Mouse (Mus musculus) stomach, embryonic 14.5 days (tissue): ENCODE data around the gene Tm2d3. TPM values are rescaled to one million over a fixed set of nuclear protein-coding genes. Genes with fewer than 3 reads are reported as not detected.

Experiments
- ATAC-seq: fragments of 200-750 bp; cut with Nextera tagmentation; 2 replicates; pipeline ENCODE4 v1.8.0; 2017; ENCODE audit warnings: low read depth, moderate TSS enrichment; ENCODE audit not compliant: insufficient number of reproducible peaks, insufficient read depth, low FRiP score
- H3K27ac ChIP-seq: fragments of 300-500 bp; sonication (generic); 2 replicates; pipeline ENCODE4 v1.5.1; 2014; ENCODE audit warnings: mild to moderate bottlenecking, low read length, moderate library complexity, mixed read lengths
- H3K27me3 ChIP-seq: fragments of 300-500 bp; sonication (generic); 2 replicates; pipeline ENCODE4 v1.6.1; 2014; ENCODE audit warnings: low read length, control low read depth, mixed read lengths; ENCODE audit not compliant: control insufficient read depth, insufficient read depth
- H3K36me3 ChIP-seq: fragments of 300-500 bp; sonication (generic); 2 replicates; pipeline ENCODE4 v1.6.1; 2014; ENCODE audit warnings: mild to moderate bottlenecking, control low read depth, low read length, moderate library complexity, mixed read lengths; ENCODE audit not compliant: control insufficient read depth, insufficient read depth
- H3K4me1 ChIP-seq: fragments of 300-500 bp; sonication (generic); 2 replicates; pipeline ENCODE4 v1.6.1; 2014; ENCODE audit warnings: low read length, control low read depth, mixed read lengths; ENCODE audit not compliant: control insufficient read depth, insufficient read depth
- H3K4me2 ChIP-seq: fragments of 300-500 bp; sonication (generic); replicated peaks from 2 replicates; pipeline ENCODE4 v1.6.1; 2014; ENCODE audit warnings: low read depth, low read length, control low read depth
- H3K4me3 ChIP-seq: fragments of 300-500 bp; sonication (generic); 2 replicates; pipeline ENCODE4 v1.5.1; 2014; ENCODE audit warnings: low read depth, low read length, control low read depth
- H3K9ac ChIP-seq: fragments of 300-500 bp; sonication (generic); replicated peaks from 2 replicates; pipeline ENCODE4 v1.6.1; 2014; ENCODE audit warnings: low read depth, mild to moderate bottlenecking, control low read depth, low read length, moderate library complexity, mixed read lengths
- H3K9me3 ChIP-seq: fragments of 300-500 bp; sonication (generic); 2 replicates; pipeline ENCODE4 v1.6.1; 2016; ENCODE audit warnings: low read depth, low read length, control low read depth; ENCODE audit not compliant: control insufficient read depth
- WGBS: fragments of 180-500 bp; shearing (Covaris S2); extraction: QIAGEN DNeasy Blood & Tissue Kit; methylation state at CpG from one replicate; pipeline ENCODE4 v1.1.7; 2014; 5-methylcytosine and 5-hydroxymethylcytosine counted together
- polyA plus RNA-seq: library from polyadenylated mRNA; unstranded; fragments of >200 nt; fragmentation: Nextera tagmentation; extraction: Ambion mirVana; gene quantifications from 2 replicates; pipeline ENCODE4 v1.2.1, GENCODE M21; 2014

The Tm2d3 gene
- polyA plus RNA-seq, result 94.8 and 98.5 TPM in 2 replicates

DNA sequence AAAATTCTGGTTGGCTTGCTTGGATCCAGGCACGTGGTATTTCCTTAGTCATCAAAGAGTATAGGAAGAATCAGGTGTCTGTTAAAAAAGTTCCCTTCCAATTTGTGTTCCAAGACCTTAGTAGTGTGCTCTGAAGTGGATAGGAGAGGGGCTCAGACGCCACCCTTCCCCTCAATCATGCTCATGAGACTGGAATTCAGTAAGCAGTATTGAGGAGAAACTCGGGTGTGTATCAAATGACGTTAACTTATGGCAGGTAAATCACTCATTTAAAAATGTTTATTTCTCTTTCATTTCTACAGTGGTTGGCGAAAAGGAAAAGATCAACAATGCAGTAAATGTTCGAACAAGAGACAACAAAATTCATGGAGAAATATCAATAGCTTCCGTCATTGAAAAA is at the start of gene Tm2d3:
Gene Tm2d3, plus strand, starts transcription at position 301 of the 400 bp plus-strand sequence.
- Histone ChIP-seq H3K9ac (no peak within 1 kb of the TSS), H3K9me3 (no peaks in the 10 kb centered on the region), H3K27me3 (no peaks in the 10 kb centered on the region), H3K36me3 (0 out of 2 replicates have a peak, but pooled peaks cover 4% of the 10 kb centered on the region), H3K4me2 (no peak within 1 kb of the TSS), H3K27ac (no peak within 1 kb of the TSS), H3K4me1 (peaks cover 8% of the 10 kb centered on the region; the same call in 1 of the 2 replicates), H3K4me3 (no peak within 1 kb of the TSS)
- ATAC-seq, result no peak
- WGBS, result 81% methylated on average over 7 of the region's 7 CpGs

DNA sequence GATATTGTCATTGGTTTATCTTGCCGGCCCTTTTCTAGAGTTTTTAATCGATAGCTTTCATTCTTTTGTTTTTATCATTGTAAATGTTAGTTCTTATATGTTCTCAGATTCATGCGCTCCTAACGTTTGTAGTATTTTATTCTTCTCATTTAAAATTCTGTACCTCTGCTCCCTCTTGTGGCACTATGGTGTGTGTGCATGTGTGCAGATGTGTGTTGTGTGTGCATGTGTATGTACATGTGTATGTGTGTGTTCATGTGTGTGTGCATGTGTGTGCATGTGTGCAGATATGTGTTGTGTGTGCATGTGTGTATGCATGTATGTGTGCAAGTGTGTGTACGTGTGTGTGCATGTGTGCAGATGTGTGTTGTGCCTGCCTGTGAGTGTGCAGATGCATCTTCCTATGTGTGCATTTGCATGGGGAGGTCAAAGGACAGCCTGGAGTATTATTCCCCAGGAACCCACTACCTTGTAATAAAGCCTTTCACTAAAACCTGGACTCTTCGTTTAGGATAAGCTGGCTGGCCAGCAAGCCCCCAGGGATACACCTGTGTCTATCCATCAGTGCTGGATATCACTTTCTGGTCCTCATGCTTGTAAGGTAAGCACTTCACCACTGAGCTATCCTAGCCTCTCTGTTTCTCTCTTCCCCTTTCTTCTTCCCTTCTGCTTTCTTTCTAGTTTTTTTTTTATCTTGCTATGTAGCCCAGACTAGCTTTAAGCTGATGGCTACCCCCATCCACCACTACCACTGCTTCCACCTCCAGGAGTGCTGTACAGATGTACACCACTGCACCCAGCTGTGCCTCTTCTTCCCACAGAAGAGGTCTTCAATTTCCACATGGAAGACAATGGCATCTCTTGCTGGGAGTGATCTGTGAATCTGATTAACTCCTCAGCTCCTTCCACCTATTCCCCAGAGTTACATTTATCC is 48.3 kb upstream of the Tm2d3 start:
- no peak overlapping the region for H3K4me3 ChIP-seq
- 0 out of 2 replicates have a peak, but pooled peaks cover 4% of the 10 kb centered on the region for H3K4me1 ChIP-seq
- 72% methylated on average over 6 of the region's 6 CpGs for WGBS
- no peak for ATAC-seq
- H3K9me3 ChIP-seq, result no peaks in the 10 kb centered on the region
- H3K9ac ChIP-seq, result no peak overlapping the region
- H3K27me3 ChIP-seq, result no peaks in the 10 kb centered on the region
- H3K4me2 ChIP-seq, result no peak overlapping the region
- H3K27ac ChIP-seq, result no peak overlapping the region
- no peaks in the 10 kb centered on the region for H3K36me3 ChIP-seq

DNA sequence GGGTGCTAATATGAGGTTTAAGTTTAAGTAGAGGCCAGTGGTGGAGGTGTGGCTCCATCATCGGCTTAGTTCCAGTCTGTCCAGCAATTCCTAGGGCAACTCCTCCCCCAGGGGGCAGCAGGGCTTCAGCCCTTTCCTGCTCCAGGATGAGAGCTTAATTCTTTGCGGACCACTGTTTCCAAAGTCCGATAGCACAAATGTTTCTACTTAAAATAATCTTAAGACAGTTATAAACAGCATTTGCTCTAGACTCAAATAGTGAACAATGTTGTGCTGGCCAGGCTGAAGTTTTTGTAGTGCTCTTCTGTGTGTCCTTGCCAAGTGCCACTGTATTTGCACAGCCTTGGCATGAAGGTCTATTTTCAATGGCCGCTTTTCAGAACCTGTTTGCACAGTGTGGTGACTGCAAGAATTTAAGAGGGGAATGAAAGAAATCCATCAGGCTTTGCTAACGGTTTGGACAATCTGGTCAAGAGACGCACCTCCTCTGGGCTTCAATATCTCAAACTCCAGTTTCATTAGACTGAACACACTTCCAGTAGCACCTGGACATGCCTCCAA is 47.0 kb upstream of the Tm2d3 start:
- peak overlapping the region; percentile 82 for H3K4me2 ChIP-seq
- H3K4me3 ChIP-seq, result peak overlapping the region; percentile 62; the same call in 1 of the 2 replicates
- H3K36me3 ChIP-seq, result no peaks in the 10 kb centered on the region
- H3K9me3 ChIP-seq, result no peaks in the 10 kb centered on the region
- 0 out of 2 replicates have a peak, but pooled peaks cover 4% of the 10 kb centered on the region for H3K4me1 ChIP-seq
- H3K9ac ChIP-seq, result no peak overlapping the region
- H3K27me3 ChIP-seq, result no peaks in the 10 kb centered on the region
- H3K27ac ChIP-seq, result no peak overlapping the region
- ATAC-seq, result no peak
- WGBS, result 24% methylated on average over 6 of the region's 6 CpGs

DNA sequence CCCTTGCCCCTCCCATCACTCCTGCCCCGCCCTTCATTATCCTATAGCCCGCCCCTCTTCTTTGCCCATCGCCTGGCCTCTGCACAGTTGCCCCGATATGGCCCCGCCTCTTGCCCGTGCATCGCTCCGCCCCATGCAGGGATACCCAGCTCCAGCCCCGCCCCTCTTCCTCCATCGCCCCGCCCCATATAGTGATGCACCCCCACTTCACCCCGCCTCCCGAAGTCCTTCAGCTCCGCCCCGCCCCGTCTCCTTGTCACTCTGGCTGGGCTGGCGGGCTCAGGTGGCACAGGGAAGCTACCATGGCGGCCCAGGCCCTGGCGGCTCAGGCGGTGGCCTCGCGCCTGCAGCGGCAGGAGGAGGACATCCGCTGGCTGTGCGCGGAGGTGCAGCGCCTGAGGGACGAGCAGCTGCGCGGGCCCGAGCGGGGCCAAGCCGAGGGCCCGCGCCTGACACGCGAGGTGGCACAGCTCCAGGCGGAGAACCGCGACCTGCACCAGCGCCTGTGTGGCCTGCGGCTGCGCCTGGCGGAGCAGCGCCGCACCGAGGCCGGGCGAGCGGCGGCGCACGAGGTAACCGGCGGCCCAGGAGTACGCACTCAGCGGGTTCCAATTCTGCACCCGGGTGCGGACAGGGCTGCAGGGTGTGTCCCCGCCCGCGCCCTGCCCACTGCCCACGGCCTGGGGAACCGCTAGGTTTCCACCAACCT is 46.2 kb upstream of the Tm2d3 start, which contains the start of gene Tarsl2:
Gene Tarsl2, plus strand, starts transcription at position 256 of the 709 bp plus-strand sequence.
- no peaks in the 10 kb centered on the region for H3K27me3 ChIP-seq
- H3K4me2 ChIP-seq, result peak within 1 kb of the TSS; percentile 82
- H3K9me3 ChIP-seq, result 0 out of 2 replicates have a peak, but pooled peaks cover 6% of the 10 kb centered on the region
- H3K4me1 ChIP-seq, result 0 out of 2 replicates have a peak, but pooled peaks cover 4% of the 10 kb centered on the region
- H3K27ac ChIP-seq, result no peak within 1 kb of the TSS
- peak; percentile 96 for ATAC-seq
- no peaks in the 10 kb centered on the region for H3K36me3 ChIP-seq
- H3K4me3 ChIP-seq, result peak within 1 kb of the TSS; percentile 62
- peak within 1 kb of the TSS; percentile 45 for H3K9ac ChIP-seq
- 1% methylated on average over 64 of the region's 64 CpGs for WGBS

DNA sequence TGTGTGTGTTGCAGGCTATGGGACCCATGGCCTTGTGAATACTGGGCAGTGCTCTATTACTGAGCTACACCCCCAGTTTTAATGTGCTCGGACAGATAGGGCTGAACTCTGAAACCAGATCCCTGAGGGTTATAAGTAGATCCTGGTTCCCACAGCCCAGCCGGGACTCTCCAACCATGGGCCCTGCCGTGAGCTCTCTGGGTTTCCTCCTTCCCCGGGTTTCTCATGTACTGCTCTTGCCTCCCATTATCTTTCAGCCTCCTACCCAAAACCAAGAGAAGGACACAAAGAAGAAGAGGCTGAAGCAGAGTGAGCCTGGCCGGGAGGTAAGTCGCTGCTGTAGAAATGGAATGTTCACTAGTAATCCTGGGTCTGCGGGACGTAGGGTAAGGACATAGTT is 45.0 kb upstream of the Tm2d3 start:
- no peak overlapping the region for H3K27ac ChIP-seq
- 0 out of 2 replicates have a peak, but pooled peaks cover 6% of the 10 kb centered on the region for H3K9me3 ChIP-seq
- no peak overlapping the region for H3K9ac ChIP-seq
- 86% methylated on average over 8 of the region's 8 CpGs for WGBS
- no peak overlapping the region for H3K4me2 ChIP-seq
- no peak for ATAC-seq
- 0 out of 2 replicates have a peak, but pooled peaks cover 4% of the 10 kb centered on the region for H3K4me1 ChIP-seq
- H3K27me3 ChIP-seq, result no peaks in the 10 kb centered on the region
- no peaks in the 10 kb centered on the region for H3K36me3 ChIP-seq
- no peak overlapping the region for H3K4me3 ChIP-seq

DNA sequence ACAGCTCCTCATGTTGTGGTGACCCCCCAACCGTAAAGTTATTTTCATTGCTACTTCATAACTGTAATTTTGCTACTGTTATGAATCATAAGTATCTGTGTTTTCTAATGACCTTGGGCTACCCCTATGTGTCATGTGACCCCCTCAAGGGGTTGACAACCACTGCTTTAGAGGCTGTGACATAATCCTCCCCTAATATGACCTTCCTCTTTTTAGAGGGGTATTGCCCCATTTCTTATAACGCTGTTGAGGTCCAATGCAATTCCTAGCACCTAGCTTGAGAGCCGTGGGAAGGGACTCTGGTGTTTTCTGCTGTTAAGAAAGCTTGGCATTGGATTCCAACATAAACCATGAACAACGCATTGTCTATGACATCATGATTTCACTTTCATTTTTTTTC is 40.3 kb upstream of the Tm2d3 start:
- H3K4me1 ChIP-seq, result no peaks in the 10 kb centered on the region
- no peak for ATAC-seq
- no peaks in the 10 kb centered on the region for H3K36me3 ChIP-seq
- no peaks in the 10 kb centered on the region for H3K27me3 ChIP-seq
- 89% methylated on average over 4 of the region's 4 CpGs for WGBS
- no peak overlapping the region for H3K9ac ChIP-seq
- H3K4me2 ChIP-seq, result no peak overlapping the region
- H3K27ac ChIP-seq, result no peak overlapping the region
- 0 out of 2 replicates have a peak, but pooled peaks cover 6% of the 10 kb centered on the region for H3K9me3 ChIP-seq
- H3K4me3 ChIP-seq, result no peak overlapping the region

DNA sequence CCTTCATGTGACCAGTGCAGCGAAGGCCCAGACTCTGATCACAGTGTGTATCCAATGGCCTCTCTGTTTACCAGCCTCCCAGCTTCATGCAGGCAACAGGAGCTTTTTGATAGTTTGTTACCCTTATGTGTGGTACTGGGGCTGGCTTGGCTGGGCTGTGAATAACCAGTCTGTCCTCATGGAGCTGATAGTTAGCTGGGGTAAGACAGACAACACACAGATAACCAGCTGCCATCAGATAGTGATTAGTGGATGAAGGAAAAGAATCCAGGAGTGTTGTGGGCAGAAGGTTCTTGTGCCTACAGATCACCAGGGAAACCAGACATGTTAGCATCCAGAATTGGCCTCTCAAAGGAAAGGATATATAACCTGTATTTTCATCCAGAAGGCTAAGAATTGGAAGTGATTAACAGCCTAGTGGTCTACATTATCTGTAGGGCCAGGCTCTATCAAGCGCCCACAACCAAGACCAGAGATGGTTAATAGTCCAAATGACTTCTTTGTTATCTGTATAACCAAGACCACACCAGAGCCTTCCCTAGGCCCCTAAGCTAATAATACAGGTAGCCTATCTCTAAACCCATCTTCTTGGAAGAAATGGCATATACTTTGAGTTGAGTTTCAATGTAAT is 33.4 kb upstream of the Tm2d3 start:
- H3K9ac ChIP-seq, result no peak overlapping the region
- no peaks in the 10 kb centered on the region for H3K36me3 ChIP-seq
- H3K4me1 ChIP-seq, result no peaks in the 10 kb centered on the region
- no peak overlapping the region for H3K27ac ChIP-seq
- no peak overlapping the region for H3K4me3 ChIP-seq
- 93% methylated on average over 2 of the region's 2 CpGs for WGBS
- no peak overlapping the region for H3K4me2 ChIP-seq
- H3K27me3 ChIP-seq, result no peaks in the 10 kb centered on the region
- ATAC-seq, result no peak
- no peaks in the 10 kb centered on the region for H3K9me3 ChIP-seq
